Mouse (Mus musculus) kidney, embryonic 15.5 days (tissue): ENCODE results near the gene Hmx2. TPM values are rescaled to one million over a fixed set of nuclear protein-coding genes. Genes with fewer than 3 reads are reported as not detected.

ENCODE experiments used
- ATAC-seq: fragments of 200-750 bp; cut with Nextera tagmentation; replicated peaks from 2 replicates; pipeline ENCODE4 v1.8.0; 2017; ENCODE audit warnings: moderate TSS enrichment; ENCODE audit not compliant: low FRiP score
- H3K27ac ChIP-seq: fragments of 300-500 bp; sonication (generic); 2 replicates; pipeline ENCODE4 v1.5.1; 2015; ENCODE audit warnings: mild to moderate bottlenecking, inconsistent platforms
- H3K27me3 ChIP-seq: fragments of 300-500 bp; sonication (generic); 2 replicates; pipeline ENCODE4 v1.6.1; 2015; ENCODE audit warnings: inconsistent platforms
- H3K36me3 ChIP-seq: fragments of 300-500 bp; sonication (generic); 2 replicates; pipeline ENCODE4 v1.6.1; 2015; ENCODE audit warnings: inconsistent platforms
- H3K4me1 ChIP-seq: fragments of 300-500 bp; sonication (generic); 2 replicates; pipeline ENCODE4 v1.6.1; 2015; ENCODE audit warnings: inconsistent platforms
- H3K4me2 ChIP-seq: fragments of 300-500 bp; sonication (generic); 2 replicates; pipeline ENCODE4 v1.6.1; 2015; ENCODE audit warnings: moderate library complexity, mild to moderate bottlenecking, inconsistent platforms
- H3K4me3 ChIP-seq: fragments of 300-500 bp; sonication (generic); replicated peaks from 2 replicates; pipeline ENCODE4 v1.5.1; 2015; ENCODE audit warnings: mild to moderate bottlenecking, inconsistent platforms
- H3K9ac ChIP-seq: fragments of 300-500 bp; sonication (generic); 2 replicates; pipeline ENCODE4 v1.6.1; 2015; ENCODE audit warnings: mild to moderate bottlenecking, inconsistent platforms
- H3K9me3 ChIP-seq: fragments of 300-500 bp; sonication (generic); replicated peaks from 2 replicates; pipeline ENCODE4 v1.6.1; 2016; ENCODE audit warnings: inconsistent platforms
- WGBS: fragments of 180-500 bp; shearing (Covaris S2); methylation state at CpG from one replicate; pipeline ENCODE4 v1.1.7; 2015; ENCODE audit warnings: mixed read lengths; 5-methylcytosine and 5-hydroxymethylcytosine counted together
- polyA plus RNA-seq: library from polyadenylated mRNA; unstranded; fragments of >200 nt; fragmentation: Nextera tagmentation; extraction: Ambion mirVana; gene quantifications from 2 replicates; pipeline ENCODE4 v1.2.1, GENCODE M21; 2015

Hmx2 gene
- 0.22 TPM in 1 of 2 replicates, not detected in the other for polyA plus RNA-seq

DNA sequence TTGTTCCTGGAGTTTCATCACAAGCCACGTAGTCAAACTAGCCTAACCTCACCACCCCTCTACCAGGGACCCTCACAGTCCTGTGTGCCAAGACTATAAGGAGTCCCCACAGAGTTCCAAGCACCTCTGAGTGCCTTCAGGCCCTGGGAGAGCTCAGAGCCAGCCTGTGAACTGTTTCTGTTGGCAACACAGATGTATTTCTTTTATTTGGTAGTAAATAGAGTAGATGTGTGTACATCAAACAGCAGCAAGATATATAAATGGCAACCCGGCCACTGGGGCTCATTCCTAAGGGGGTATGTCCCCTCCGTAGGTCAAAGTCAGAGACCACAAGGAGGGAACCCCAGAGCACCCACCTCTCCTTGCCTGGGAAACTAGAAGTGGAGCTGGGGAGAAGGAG, at the start of gene Hmx2:
Hmx2 (plus strand) TSS at position 301 of the 400 bp plus-strand sequence.
- Histone ChIP-seq H3K4me1 (peaks cover 12% of the 10 kb centered on the region), H3K4me3 (no peak within 1 kb of the TSS), H3K9ac (no peak within 1 kb of the TSS), H3K9me3 (no peaks in the 10 kb centered on the region), H3K4me2 (no peak within 1 kb of the TSS), H3K27me3 (peaks cover 98% of the 10 kb centered on the region), H3K27ac (no peak within 1 kb of the TSS), H3K36me3 (no peaks in the 10 kb centered on the region)
- ATAC-seq, result no peak
- WGBS, result 1% methylated on average over 3 of the region's 3 CpGs

DNA sequence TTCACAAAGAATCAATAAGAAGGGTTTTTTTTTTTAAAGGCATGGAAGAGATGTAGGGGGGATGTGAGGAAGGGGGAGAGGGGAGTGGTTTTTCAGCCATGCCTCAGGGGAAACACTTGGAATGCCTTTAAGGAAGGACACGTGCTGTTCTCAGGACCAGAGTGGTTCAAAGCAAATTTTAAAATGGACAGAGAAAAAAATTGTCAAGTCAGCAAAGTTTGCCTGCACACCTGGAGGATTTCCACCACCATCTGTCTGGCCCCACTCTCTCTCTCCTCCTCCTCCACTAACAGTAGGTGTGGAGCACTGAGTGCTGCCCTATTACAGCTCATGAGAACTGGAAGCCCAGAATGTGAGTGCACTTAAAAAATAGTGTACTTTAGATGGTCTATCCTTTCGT, 44.8 kb upstream of the Hmx2 start:
- Histone ChIP-seq H3K27me3 (no peaks in the 10 kb centered on the region), H3K9me3 (no peaks in the 10 kb centered on the region), H3K4me2 (no peak overlapping the region), H3K4me1 (no peaks in the 10 kb centered on the region), H3K9ac (no peak overlapping the region), H3K27ac (no peak overlapping the region), H3K36me3 (no peaks in the 10 kb centered on the region), H3K4me3 (no peak overlapping the region)
- 80% methylated on average over 2 of the region's 2 CpGs for WGBS
- no peak for ATAC-seq

DNA sequence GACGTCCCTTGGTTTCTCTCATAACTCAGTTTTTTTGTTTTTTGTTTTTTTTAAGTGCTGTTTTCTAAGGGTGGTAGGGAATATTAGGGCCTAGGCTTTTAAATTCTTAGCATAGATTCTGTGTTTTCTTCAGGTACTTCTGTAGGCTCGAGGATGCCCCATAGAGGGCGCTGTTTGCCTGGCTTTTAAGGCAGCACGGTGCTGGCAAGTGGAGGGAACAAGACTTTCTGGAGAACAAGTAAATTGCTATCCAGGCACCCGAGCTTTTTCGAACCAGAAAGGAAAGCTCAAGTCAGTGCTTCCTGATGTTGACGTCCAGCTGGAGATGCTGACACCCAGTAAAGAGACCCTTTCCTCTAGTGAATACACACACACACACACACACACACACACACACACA, 8.6 kb upstream of the Hmx2 start:
- peak; percentile 68; the same call in 1 of the 2 replicates for ATAC-seq
- Histone ChIP-seq H3K36me3 (no peaks in the 10 kb centered on the region), H3K27ac (no peak overlapping the region), H3K27me3 (peaks cover 86% of the 10 kb centered on the region), H3K4me2 (no peak overlapping the region), H3K9ac (no peak overlapping the region), H3K4me1 (peaks cover 32% of the 10 kb centered on the region), H3K4me3 (no peak overlapping the region), H3K9me3 (no peaks in the 10 kb centered on the region)
- under 1% methylated on average over 7 of the region's 7 CpGs for WGBS

DNA sequence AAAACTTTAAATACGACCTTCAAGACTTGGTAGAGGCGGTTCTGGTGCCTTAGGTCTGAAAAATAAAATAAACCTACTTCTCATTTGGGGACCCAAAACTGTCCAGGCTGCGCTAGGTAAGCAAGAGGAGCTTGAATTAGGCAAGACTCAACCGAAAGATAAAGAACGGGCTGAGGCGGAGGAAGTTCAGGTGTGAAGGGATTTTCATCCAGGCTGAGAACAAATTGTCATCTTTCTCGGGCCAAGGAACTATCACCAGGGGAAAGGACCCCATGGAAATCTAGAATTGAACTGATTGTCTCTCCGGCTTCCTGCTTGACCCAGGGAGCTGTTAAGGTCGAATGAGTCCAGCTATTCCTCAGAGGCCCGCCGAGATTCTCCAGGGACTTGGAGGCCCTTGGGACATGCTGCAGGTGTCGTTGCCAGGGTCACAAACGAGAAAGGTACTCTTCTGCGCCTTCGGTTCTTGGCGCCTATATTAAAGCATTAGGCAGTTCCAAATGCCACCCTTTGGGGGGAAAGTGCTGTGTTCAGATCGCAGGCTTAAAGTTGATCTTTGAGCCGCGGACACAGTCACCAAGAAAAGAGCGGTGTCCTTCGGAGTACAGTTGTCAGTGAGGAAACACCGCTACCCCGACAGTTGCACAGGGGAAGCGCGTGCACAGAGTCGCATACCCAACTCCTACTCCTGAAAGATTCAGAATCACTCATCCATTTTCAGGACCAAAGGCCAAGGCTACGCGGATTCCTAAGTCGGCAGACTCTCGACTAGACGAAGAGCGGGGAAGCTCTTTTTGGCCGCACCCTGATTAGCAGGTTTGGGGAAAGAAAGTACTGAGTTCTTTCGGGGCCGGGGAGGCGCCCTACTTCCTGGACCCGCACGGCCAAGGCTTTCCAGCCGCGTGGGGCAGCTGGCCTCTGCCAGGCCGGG, 7.1 kb upstream of the Hmx2 start:
- Histone ChIP-seq H3K4me1 (peaks cover 32% of the 10 kb centered on the region), H3K9me3 (no peaks in the 10 kb centered on the region), H3K36me3 (no peaks in the 10 kb centered on the region), H3K27me3 (peaks cover 98% of the 10 kb centered on the region), H3K4me3 (peak overlapping the region; percentile 41), H3K4me2 (peak overlapping the region; percentile 72), H3K9ac (no peak overlapping the region), H3K27ac (no peak overlapping the region)
- no peak for ATAC-seq
- WGBS, result 1% methylated on average over 41 of the region's 41 CpGs

DNA sequence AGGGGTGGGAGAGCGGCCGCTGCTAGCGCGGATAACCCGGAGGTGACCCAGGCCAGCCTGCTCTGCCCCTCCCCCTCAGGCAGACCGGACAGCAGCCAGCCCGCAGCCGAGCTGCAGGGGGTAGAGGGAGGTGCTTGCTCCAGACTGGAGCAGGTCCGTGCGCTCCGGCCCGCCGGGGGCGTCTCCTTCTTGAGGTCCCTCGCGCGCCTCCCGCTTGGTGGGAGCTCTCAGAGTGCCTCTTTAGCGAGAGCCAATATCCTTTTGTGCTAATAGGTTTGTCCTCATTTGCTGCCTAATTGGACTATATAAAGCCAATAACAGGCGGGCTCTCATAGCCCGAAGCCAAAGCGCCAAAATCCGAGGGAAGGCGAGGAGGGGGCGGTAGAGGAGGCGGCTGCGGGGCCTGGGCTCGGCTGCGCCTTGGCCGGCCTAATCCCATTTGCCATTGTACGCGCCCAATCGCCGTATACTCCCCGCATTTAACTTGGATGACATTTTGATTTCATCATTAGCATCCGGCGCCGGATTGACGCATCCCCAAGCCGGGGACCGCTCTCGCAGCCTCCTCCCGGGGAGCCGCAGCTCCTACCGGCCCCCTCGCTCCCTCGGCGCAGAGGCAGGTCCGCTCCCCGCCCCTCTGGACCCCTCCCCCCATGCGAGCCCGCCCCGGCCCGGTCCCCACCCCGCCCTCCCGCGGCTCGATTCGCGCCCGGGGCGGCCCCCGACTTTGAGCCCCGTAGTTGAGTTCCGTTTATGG, 6.3 kb upstream of the Hmx2 start, which contains the start of gene Hmx3:
Hmx3 (plus strand) TSS at position 753 of the 757 bp plus-strand sequence.
- Histone ChIP-seq H3K9ac (no peak within 1 kb of the TSS), H3K9me3 (no peaks in the 10 kb centered on the region), H3K4me2 (peak within 1 kb of the TSS; percentile 72), H3K27ac (no peak within 1 kb of the TSS), H3K36me3 (no peaks in the 10 kb centered on the region), H3K4me3 (peak within 1 kb of the TSS; percentile 41), H3K27me3 (peaks cover 98% of the 10 kb centered on the region), H3K4me1 (peaks cover 32% of the 10 kb centered on the region)
- no peak; the same call in 1 of the 2 replicates for ATAC-seq
- under 1% methylated on average over 63 of the region's 65 CpGs for WGBS

DNA sequence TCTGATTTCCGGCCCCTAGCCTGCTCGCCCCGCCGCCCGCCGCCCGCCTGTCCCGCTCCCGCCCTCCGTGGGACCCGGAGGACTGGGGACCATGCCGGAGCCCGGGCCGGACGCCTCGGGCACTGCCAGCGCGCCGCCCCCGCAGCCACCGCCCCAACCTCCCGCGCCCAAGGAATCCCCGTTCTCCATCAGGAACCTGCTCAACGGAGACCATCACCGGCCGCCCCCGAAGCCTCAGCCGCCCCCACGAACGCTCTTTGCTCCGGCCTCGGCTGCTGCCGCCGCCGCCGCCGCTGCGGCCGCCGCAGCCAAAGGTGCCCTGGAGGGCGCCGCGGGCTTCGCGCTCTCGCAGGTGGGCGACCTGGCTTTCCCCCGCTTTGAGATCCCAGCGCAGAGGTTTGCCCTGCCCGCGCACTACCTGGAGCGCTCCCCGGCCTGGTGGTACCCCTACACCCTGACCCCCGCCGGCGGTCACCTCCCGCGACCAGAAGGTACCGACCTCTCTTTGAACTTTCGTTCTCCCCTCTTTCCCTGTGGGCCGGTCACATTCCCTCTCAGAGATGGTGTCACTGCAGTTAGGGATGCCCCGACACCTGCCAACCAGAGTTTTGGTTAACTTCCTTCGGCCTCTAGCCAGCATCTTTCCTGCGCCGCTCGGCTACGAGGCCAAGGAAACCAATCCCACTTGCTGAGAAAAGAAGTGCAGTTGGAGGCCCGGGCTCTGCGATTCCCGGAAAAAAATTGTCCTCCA, 5.5 kb upstream of the Hmx2 start:
- Histone ChIP-seq H3K9me3 (no peaks in the 10 kb centered on the region), H3K4me1 (peaks cover 32% of the 10 kb centered on the region), H3K27me3 (peaks cover 98% of the 10 kb centered on the region), H3K4me2 (peak overlapping the region; percentile 72), H3K9ac (no peak overlapping the region), H3K4me3 (peak overlapping the region; percentile 41), H3K27ac (no peak overlapping the region), H3K36me3 (no peaks in the 10 kb centered on the region)
- WGBS, result under 1% methylated on average over 69 of the region's 71 CpGs
- ATAC-seq, result no peak

DNA sequence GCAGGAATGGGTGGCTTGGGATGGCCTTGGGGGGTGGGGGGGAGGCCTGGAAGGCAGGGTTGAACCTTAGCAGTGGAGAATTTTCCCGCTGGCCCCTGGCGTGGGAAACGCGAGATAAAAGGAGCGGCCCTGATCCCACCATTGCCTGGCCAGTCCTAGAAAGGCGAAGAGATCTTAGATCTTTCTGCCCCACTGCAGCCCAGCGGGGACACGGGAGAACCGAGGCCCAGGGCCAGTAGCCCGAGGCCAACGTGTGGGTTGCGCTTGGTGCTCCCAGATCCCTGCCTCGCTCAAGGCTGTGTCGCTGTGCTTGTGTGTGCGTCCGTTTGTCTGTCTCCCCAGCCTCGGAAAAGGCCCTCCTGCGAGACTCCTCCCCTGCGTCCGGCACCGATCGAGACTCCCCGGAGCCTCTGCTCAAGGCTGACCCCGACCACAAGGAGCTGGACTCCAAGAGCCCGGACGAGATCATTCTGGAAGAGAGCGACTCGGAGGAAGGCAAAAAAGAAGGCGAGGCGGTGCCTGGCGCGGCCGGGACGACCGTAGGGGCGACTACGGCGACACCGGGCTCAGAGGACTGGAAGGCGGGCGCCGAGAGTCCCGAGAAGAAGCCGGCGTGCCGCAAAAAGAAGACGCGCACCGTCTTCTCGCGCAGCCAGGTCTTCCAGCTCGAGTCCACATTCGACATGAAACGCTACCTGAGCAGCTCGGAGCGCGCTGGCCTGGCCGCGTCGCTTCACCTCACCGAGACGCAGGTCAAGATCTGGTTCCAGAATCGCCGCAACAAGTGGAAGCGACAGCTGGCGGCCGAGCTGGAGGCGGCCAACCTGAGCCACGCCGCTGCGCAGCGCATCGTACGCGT, 4.7 kb upstream of the Hmx2 start:
- Histone ChIP-seq H3K4me2 (peak overlapping the region; percentile 72), H3K27ac (no peak overlapping the region), H3K36me3 (no peaks in the 10 kb centered on the region), H3K9ac (no peak overlapping the region), H3K4me1 (peaks cover 32% of the 10 kb centered on the region), H3K27me3 (peaks cover 98% of the 10 kb centered on the region), H3K9me3 (no peaks in the 10 kb centered on the region), H3K4me3 (peak overlapping the region; percentile 41)
- no peak for ATAC-seq
- WGBS, result under 1% methylated on average over 75 of the region's 75 CpGs

DNA sequence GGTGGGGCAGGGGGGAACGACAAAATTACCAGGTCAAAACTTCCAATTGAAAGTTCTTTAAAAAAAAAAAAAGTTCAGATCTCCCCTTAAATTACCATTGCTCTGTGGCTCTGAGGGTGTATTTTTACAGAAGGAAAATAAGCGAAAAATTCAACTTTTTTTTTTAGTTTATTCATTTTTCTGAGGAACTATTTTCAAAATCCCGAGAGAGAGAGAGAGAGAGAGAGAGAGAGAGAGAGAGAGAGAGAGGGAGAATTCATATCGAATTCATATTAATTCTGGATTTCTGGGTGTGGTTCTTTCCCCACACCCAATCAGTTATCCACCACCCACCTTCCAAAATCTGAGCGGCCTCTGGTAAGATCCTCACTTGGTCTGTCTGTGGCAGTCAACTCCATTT, 3.7 kb upstream of the Hmx2 start:
- Histone ChIP-seq H3K9ac (no peak overlapping the region), H3K36me3 (no peaks in the 10 kb centered on the region), H3K9me3 (no peaks in the 10 kb centered on the region), H3K27ac (no peak overlapping the region), H3K4me3 (no peak overlapping the region), H3K4me2 (no peak overlapping the region), H3K4me1 (peaks cover 32% of the 10 kb centered on the region), H3K27me3 (peaks cover 98% of the 10 kb centered on the region)
- no peak for ATAC-seq
- 2% methylated on average over 5 of the region's 5 CpGs for WGBS

DNA sequence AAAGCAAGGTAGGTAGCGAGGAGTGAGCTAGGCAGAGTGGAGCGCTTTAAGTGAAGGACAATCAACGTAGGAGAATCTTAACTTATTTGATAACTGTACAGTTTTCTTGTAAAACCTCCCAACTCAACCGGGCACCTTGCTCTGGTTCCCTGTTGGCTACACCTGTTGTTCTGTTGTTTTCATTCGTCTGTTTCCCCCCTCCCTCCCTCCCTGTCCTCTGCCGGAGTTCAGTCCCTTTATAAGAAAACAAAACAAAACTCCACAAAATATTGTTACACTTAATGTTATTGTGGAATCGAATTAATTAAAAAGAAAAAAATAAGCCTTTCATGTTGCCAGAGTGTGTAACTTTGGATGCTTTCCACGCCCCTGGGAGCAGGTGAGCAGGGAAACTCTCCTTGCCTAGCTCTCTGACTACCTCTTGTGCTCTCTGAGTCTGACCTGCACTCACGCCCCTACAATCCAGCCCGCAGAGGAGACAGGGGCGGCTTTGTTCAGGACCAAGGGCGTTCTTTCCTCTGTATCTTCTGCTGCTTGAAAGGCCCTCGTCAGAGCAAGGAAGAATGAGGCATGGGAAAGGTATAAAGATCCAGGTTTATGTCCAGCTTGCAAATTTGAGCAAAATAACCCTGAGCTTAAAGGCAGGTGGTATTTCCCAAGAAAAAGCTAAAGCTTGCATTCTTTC, 2.7 kb upstream of the Hmx2 start:
- Histone ChIP-seq H3K4me1 (peaks cover 32% of the 10 kb centered on the region), H3K36me3 (no peaks in the 10 kb centered on the region), H3K9me3 (no peaks in the 10 kb centered on the region), H3K27ac (no peak overlapping the region), H3K27me3 (peaks cover 98% of the 10 kb centered on the region), H3K9ac (no peak overlapping the region), H3K4me2 (no peak overlapping the region), H3K4me3 (no peak overlapping the region)
- ATAC-seq, result no peak
- WGBS, result 1% methylated on average over 13 of the region's 13 CpGs

DNA sequence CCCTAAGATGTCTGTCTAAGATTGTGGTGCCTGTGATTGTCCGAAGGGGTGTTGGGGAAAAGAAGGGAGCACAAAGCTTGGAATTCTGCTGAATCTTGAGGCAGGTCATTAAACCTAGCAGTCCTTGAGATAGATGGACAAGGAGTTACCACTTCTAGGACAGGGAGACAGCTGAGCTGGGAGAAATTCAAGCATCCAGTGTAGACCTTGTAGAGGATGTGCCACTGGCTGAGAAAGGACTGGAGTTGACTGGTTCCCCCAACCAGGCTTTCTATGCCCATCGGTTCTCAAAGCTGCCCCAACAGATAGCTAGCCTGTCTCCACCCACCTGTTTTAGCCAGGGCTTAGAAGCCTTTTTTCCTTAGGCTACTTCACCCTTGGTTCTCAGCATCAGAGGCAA, 2.1 kb upstream of the Hmx2 start:
- Histone ChIP-seq H3K9ac (no peak overlapping the region), H3K4me1 (peaks cover 32% of the 10 kb centered on the region), H3K4me3 (no peak overlapping the region), H3K27ac (no peak overlapping the region), H3K9me3 (no peaks in the 10 kb centered on the region), H3K4me2 (no peak overlapping the region), H3K36me3 (no peaks in the 10 kb centered on the region), H3K27me3 (peaks cover 98% of the 10 kb centered on the region)
- ATAC-seq, result no peak
- WGBS, result 0% methylated on average over 2 of the region's 2 CpGs
